Mouse (Mus musculus): ENCODE data around the gene Gpx5. TPM values are rescaled to one million over a fixed set of nuclear protein-coding genes. Genes with fewer than 3 reads are reported as not detected.

Gene Gpx5
- polyA plus RNA-seq, 1 experiment from 2014 or later, result not detected

GRCm38 (mm10) chr13:21264366-21264765 is 28.2 kb downstream of the Gpx5 start:
- Histone ChIP-seq H3K4me1 (peaks cover 36% of the 10 kb centered on the region), H3K4me2 (peak overlapping the region; percentile 63), H3K36me3 (no peaks in the 10 kb centered on the region), H3K9ac (peak overlapping the region; percentile 31), H3K27ac (no peak overlapping the region), H3K4me3 (peak overlapping the region; percentile 61), H3K9me3 (replicated peaks) (no peaks in the 10 kb centered on the region), H3K27me3 (replicated peaks) (peaks cover 14% of the 10 kb centered on the region)
- ATAC-seq, result no peak
- WGBS (ENCODE audit: insufficient replicate concordance), result under 1% methylated on average over 11 of the region's 11 CpGs

- WGBS (ENCODE audit: insufficient replicate concordance), result 1% methylated on average over 11 of the region's 11 CpGs
- no peak overlapping the region for H3K27ac ChIP-seq
Measured at GRCm38 (mm10) chr13:21263910-21264309, 28.6 kb downstream of the Gpx5 start.

DNA sequence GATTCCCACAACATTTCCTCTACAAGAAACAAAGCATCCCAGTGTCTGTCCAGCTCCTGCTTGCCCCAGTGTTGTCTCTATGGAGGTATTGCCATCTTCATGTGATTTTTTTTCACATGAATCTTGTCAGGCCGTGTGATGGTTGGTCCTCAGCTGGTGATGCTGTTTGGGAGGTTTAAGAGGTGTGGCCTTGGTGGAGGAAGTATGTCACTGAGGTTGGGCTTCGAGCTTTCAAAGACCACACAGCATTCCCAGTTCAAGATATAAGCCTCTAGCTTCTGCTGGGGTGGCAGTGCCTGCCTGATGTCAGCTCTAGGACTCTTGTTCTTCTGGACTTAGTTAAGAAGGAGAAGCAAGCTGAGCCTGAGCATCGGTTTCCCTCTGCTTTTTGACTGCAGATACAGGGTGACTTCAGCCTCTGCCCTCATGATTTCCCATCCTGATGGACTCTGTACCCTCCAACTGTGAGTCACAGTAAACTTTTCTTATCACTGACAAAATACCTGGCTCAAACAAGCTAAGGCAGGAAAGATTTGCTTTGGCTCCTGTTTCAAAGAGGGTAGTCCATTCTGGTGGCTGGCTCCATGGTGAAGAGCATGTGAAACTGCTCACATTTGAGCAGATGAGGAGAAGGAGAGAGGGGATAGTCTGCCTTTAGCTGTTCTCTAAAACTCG is 29.6 kb downstream of the Gpx5 start:
- no peaks in the 10 kb centered on the region for H3K9me3 ChIP-seq (replicated peaks)
- 0 out of 2 replicates have a peak, but pooled peaks have one; percentile 27 for ATAC-seq
- H3K4me3 ChIP-seq, result peak overlapping the region; percentile 61; the same call in 1 of the 2 replicates
- H3K36me3 ChIP-seq, result no peaks in the 10 kb centered on the region
- H3K27me3 ChIP-seq (replicated peaks), result peaks cover 21% of the 10 kb centered on the region
- H3K9ac ChIP-seq, result no peak overlapping the region
- H3K4me1 ChIP-seq, result peaks cover 47% of the 10 kb centered on the region
- H3K4me2 ChIP-seq, result peak overlapping the region; percentile 63
- 38% methylated on average over 4 of the region's 4 CpGs for WGBS (ENCODE audit: insufficient replicate concordance)
- H3K27ac ChIP-seq, result 0 out of 2 replicates have a peak overlapping the region, but pooled peaks have one; percentile 31

More at GRCm38 (mm10) chr13:21263910-21264309, 28.6 kb downstream of the Gpx5 start:
- Histone ChIP-seq H3K36me3 (no peaks in the 10 kb centered on the region), H3K9me3 (replicated peaks) (no peaks in the 10 kb centered on the region), H3K4me2 (peak overlapping the region; percentile 63), H3K9ac (peak overlapping the region; percentile 31), H3K4me3 (peak overlapping the region; percentile 61), H3K4me1 (peaks cover 40% of the 10 kb centered on the region), H3K27me3 (replicated peaks) (peaks cover 16% of the 10 kb centered on the region)
- ATAC-seq, result no peak

- peak overlapping the region; percentile 76 for H3K4me2 ChIP-seq
- 22% methylated on average over 5 of the region's 5 CpGs for WGBS (ENCODE audit: insufficient replicate concordance)
- H3K27me3 ChIP-seq (replicated peaks), result peaks cover 41% of the 10 kb centered on the region
- no peaks in the 10 kb centered on the region for H3K9me3 ChIP-seq (replicated peaks)
- no peak overlapping the region for H3K9ac ChIP-seq
- no peak for ATAC-seq
- H3K36me3 ChIP-seq, result no peaks in the 10 kb centered on the region
- peaks cover 47% of the 10 kb centered on the region for H3K4me1 ChIP-seq
- H3K27ac ChIP-seq, result no peak overlapping the region
- H3K4me3 ChIP-seq, result peak overlapping the region; percentile 60
Measured at GRCm38 (mm10) chr13:21260289-21260688, 32.2 kb downstream of the Gpx5 start.

DNA sequence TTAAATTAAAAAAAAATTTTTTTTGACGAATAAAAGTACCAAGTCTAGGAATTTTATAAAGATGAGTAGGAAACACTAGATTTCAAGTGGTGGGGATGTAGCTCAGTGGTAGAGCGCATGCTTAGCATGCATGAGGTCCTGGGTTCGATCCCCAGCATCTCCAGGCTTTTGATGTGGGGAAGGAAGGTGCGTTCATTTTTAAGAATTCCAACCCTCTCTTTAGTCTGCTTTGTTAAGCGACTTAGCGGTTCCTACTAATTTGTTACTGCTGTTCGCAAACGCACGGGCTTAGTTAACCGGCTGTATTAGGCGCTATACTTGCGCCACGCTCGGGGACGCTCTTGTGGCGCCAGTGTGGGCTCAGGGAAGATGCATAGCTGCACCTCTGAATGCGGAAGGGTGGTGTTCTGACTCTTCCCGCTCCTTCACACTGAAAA is 32.8 kb downstream of the Gpx5 start:
- peak; percentile 78 for ATAC-seq
- H3K27me3 ChIP-seq (replicated peaks), result peaks cover 47% of the 10 kb centered on the region
- peak overlapping the region; percentile 45 for H3K9ac ChIP-seq
- H3K9me3 ChIP-seq (replicated peaks), result no peaks in the 10 kb centered on the region
- under 1% methylated on average over 18 of the region's 18 CpGs for WGBS (ENCODE audit: insufficient replicate concordance)
- H3K27ac ChIP-seq, result no peak overlapping the region
- no peaks in the 10 kb centered on the region for H3K36me3 ChIP-seq
- peak overlapping the region; percentile 60 for H3K4me3 ChIP-seq
- H3K4me1 ChIP-seq, result peaks cover 43% of the 10 kb centered on the region
- H3K4me2 ChIP-seq, result peak overlapping the region; percentile 76

GRCm38 (mm10) chr13:21259171-21259631 is 33.3 kb downstream of the Gpx5 start:
- Histone ChIP-seq H3K4me3 (peak overlapping the region; percentile 60), H3K4me1 (peaks cover 43% of the 10 kb centered on the region), H3K27ac (no peak overlapping the region), H3K4me2 (peak overlapping the region; percentile 76), H3K9me3 (replicated peaks) (no peaks in the 10 kb centered on the region), H3K27me3 (replicated peaks) (peaks cover 50% of the 10 kb centered on the region), H3K9ac (peak overlapping the region; percentile 56), H3K36me3 (no peaks in the 10 kb centered on the region)
- WGBS (ENCODE audit: insufficient replicate concordance), result 2% methylated on average over 15 of the region's 15 CpGs
- no peak for ATAC-seq

- peaks cover 43% of the 10 kb centered on the region for H3K4me1 ChIP-seq
- peak overlapping the region; percentile 76 for H3K4me2 ChIP-seq
- no peaks in the 10 kb centered on the region for H3K36me3 ChIP-seq
- WGBS (ENCODE audit: insufficient replicate concordance), result 8% methylated on average over 6 of the region's 6 CpGs
- peak overlapping the region; percentile 60 for H3K4me3 ChIP-seq
- no peak for ATAC-seq
- H3K27me3 ChIP-seq (replicated peaks), result peaks cover 50% of the 10 kb centered on the region
- no peak overlapping the region for H3K27ac ChIP-seq
- no peaks in the 10 kb centered on the region for H3K9me3 ChIP-seq (replicated peaks)
- peak overlapping the region; percentile 56 for H3K9ac ChIP-seq
Measured at GRCm38 (mm10) chr13:21258524-21258923, 34.0 kb downstream of the Gpx5 start.

GRCm38 (mm10) chr13:21253986-21254385 is 38.5 kb downstream of the Gpx5 start:
- Histone ChIP-seq H3K27ac (no peak overlapping the region), H3K36me3 (no peaks in the 10 kb centered on the region), H3K9ac (peak overlapping the region; percentile 57), H3K27me3 (replicated peaks) (peaks cover 36% of the 10 kb centered on the region), H3K4me1 (peaks cover 23% of the 10 kb centered on the region), H3K4me2 (peak overlapping the region; percentile 81), H3K4me3 (peak overlapping the region; percentile 63), H3K9me3 (replicated peaks) (no peaks in the 10 kb centered on the region)
- ATAC-seq, result peak; percentile 73
- WGBS (ENCODE audit: insufficient replicate concordance), result 2% methylated on average over 16 of the region's 16 CpGs

DNA sequence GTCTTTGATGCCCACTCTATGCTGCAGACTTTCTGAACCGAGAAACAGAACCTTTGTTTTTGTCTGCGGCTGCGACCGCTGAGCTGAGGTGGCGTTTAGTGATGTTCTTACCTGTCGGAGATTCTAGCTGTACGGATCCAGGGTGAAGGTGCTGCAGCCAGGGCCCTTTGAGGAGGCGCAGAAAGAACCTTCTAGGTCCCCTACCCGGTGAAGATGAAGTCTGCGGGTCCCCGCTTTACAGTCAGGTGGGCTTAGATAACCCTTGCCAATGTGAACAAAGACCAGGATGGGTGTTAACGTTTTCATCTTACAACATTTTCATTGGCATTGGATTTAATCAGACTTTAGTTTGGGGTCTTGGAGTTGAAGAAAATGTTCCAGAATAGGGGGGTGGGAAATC is 39.0 kb downstream of the Gpx5 start:
- WGBS (ENCODE audit: insufficient replicate concordance), result 1% methylated on average over 12 of the region's 12 CpGs
- peak overlapping the region; percentile 57 for H3K9ac ChIP-seq

GRCm38 (mm10) chr13:21253040-21253439 is 39.5 kb downstream of the Gpx5 start:
- Histone ChIP-seq H3K27ac (no peak overlapping the region), H3K27me3 (replicated peaks) (peaks cover 31% of the 10 kb centered on the region), H3K9me3 (replicated peaks) (no peaks in the 10 kb centered on the region), H3K36me3 (no peaks in the 10 kb centered on the region), H3K4me2 (peak overlapping the region; percentile 81), H3K4me3 (peak overlapping the region; percentile 63), H3K4me1 (peaks cover 14% of the 10 kb centered on the region; the same call in 1 of the 2 replicates), H3K9ac (peak overlapping the region; percentile 57; the same call in 1 of the 2 replicates)
- no peak for ATAC-seq
- WGBS (ENCODE audit: insufficient replicate concordance), result 34% methylated on average over 5 of the region's 5 CpGs

More for the DNA sequence above, 39.0 kb downstream of the Gpx5 start:
- Histone ChIP-seq H3K4me1 (peaks cover 19% of the 10 kb centered on the region), H3K27ac (no peak overlapping the region), H3K4me2 (peak overlapping the region; percentile 81), H3K36me3 (no peaks in the 10 kb centered on the region), H3K9me3 (replicated peaks) (no peaks in the 10 kb centered on the region), H3K4me3 (peak overlapping the region; percentile 63), H3K27me3 (replicated peaks) (peaks cover 33% of the 10 kb centered on the region)
- peak; percentile 35; the same call in 1 of the 2 replicates for ATAC-seq

- no peaks in the 10 kb centered on the region for H3K9me3 ChIP-seq (replicated peaks)
- peak overlapping the region; percentile 36 for H3K4me2 ChIP-seq
- H3K36me3 ChIP-seq, result no peaks in the 10 kb centered on the region
- 23% methylated on average over 9 of the region's 9 CpGs for WGBS (ENCODE audit: insufficient replicate concordance)
- peaks cover 8% of the 10 kb centered on the region for H3K27me3 ChIP-seq (replicated peaks)
- H3K4me1 ChIP-seq, result peaks cover 12% of the 10 kb centered on the region
- ATAC-seq, result no peak
- H3K9ac ChIP-seq, result no peak overlapping the region
- no peak overlapping the region for H3K27ac ChIP-seq
- H3K4me3 ChIP-seq, result no peak overlapping the region
Measured at GRCm38 (mm10) chr13:21250074-21250681, 42.4 kb downstream of the Gpx5 start.

DNA sequence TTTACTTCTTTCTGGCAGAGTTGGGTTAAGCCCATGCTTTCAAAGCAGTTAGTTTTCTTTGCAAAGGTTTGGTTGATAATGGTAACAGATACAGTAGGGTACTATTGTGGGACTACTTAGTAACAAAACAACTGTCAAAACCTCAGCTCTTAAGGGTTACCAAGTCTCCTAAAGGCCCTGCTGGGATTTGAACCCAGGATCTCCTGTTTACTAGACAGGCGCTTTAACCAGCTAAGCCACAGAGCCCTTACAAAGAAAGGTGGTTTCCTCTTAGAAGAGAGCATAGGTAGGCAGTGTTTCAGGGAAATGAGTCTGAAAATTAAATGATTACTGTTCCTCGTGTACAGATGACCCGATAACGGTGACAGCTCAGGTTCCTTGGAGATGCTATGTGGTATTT is 43.5 kb downstream of the Gpx5 start:
- Histone ChIP-seq H3K4me3 (no peak overlapping the region), H3K9ac (no peak overlapping the region), H3K4me1 (peaks cover 18% of the 10 kb centered on the region), H3K36me3 (no peaks in the 10 kb centered on the region), H3K9me3 (replicated peaks) (no peaks in the 10 kb centered on the region), H3K4me2 (peak overlapping the region; percentile 36), H3K27ac (no peak overlapping the region), H3K27me3 (replicated peaks) (peaks cover 6% of the 10 kb centered on the region)
- 8% methylated on average over 4 of the region's 4 CpGs for WGBS (ENCODE audit: insufficient replicate concordance)
- ATAC-seq, result peak; percentile 79
